Mouse (Mus musculus) hindbrain, embryonic 10.5 days (tissue): ENCODE results near the gene Thap3. TPM values are rescaled to one million over a fixed set of nuclear protein-coding genes. Genes with fewer than 3 reads are reported as not detected.

Source experiments
- DNase-seq: peaks from one replicate; pipeline ENCODE4 v3.0.0-alpha.2; 2017; ENCODE audit warnings: low spot score
- H3K27ac ChIP-seq: fragments of 300-500 bp; sonication (generic); 2 replicates; pipeline ENCODE4 v1.5.1; 2016; ENCODE audit warnings: mild to moderate bottlenecking, moderate library complexity
- H3K27me3 ChIP-seq: fragments of 300-500 bp; sonication (generic); 2 replicates; pipeline ENCODE4 v1.6.1; 2016; ENCODE audit warnings: mild to moderate bottlenecking; ENCODE audit not compliant: poor library complexity, insufficient read depth, severe bottlenecking
- H3K36me3 ChIP-seq: fragments of 300-500 bp; sonication (generic); 2 replicates; pipeline ENCODE4 v1.6.1; 2016; ENCODE audit warnings: mild to moderate bottlenecking, moderate library complexity
- H3K4me1 ChIP-seq: fragments of 300-500 bp; sonication (generic); replicated peaks from 2 replicates; pipeline ENCODE4 v1.6.1; 2016; ENCODE audit warnings: mild to moderate bottlenecking
- H3K4me3 ChIP-seq: fragments of 300-500 bp; sonication (generic); 2 replicates; pipeline ENCODE4 v1.5.1; 2016; ENCODE audit warnings: mild to moderate bottlenecking, moderate library complexity
- H3K9me3 ChIP-seq: fragments of 300-500 bp; sonication (generic); 2 replicates; pipeline ENCODE4 v1.6.1; 2016; ENCODE audit warnings: mild to moderate bottlenecking, moderate library complexity
- whole genome bisulfite sequencing: fragments of 180-500 bp; shearing (Covaris S2); methylation state at CpG from one replicate; pipeline ENCODE4 v1.1.7; 2016; 5-methylcytosine and 5-hydroxymethylcytosine counted together
- polyA plus RNA-seq: library from polyadenylated mRNA; unstranded; fragments of >200 nt; fragmentation: Nextera tagmentation; extraction: Ambion mirVana; gene quantifications from 2 replicates; pipeline ENCODE4 v1.2.1, GENCODE M21; 2016

The Thap3 gene
- polyA plus RNA-seq, 1 experiment from 2014 or later = 36.2 TPM

GRCm38 (mm10) chr4:152006137-152006536 lies 17.3 kb upstream of the Thap3 start:
- Histone ChIP-seq H3K27ac (no peak overlapping the region), H3K4me1 (peaks cover 53% of the 10 kb centered on the region), H3K27me3 (peaks cover 31% of the 10 kb centered on the region), H3K4me3 (no peak overlapping the region), H3K36me3 (no peaks in the 10 kb centered on the region), H3K9me3 (no peaks in the 10 kb centered on the region)
- WGBS = 77% methylated on average over 6 of the region's 6 CpGs
- DNase-seq = no peak

GRCm38 (mm10) chr4:152002063-152002462 lies 13.3 kb upstream of the Thap3 start:
- no peaks in the 10 kb centered on the region for H3K36me3 ChIP-seq
- DNase-seq = no peak
- no peaks in the 10 kb centered on the region for H3K9me3 ChIP-seq
- peaks cover 19% of the 10 kb centered on the region for H3K4me1 ChIP-seq
- 87% methylated on average over 3 of the region's 3 CpGs for WGBS
- no peak overlapping the region for H3K27ac ChIP-seq
- H3K4me3 ChIP-seq = no peak overlapping the region
- H3K27me3 ChIP-seq = peaks cover 14% of the 10 kb centered on the region

DNA sequence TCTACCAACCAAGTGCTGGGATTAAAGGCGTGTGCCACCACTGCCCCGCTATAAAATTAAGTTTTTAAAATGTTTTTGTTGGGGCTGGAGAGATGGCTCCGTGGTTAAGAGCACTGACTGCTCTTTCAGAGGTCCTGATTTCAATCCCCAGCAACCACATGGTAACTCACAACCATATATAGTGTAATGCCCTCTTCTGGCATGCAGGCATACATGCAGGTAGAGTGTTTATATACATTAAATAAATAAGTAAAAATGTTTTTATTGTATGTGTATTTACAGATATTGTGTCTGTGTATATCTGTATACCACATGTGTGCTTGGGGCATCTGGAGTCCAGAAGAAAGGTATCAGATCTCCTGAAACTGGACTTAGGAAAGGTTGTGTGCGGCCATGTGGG lies 12.5 kb upstream of the Thap3 start:
- 65% methylated on average over 4 of the region's 4 CpGs for WGBS
- no peaks in the 10 kb centered on the region for H3K36me3 ChIP-seq
- no peak overlapping the region for H3K27ac ChIP-seq
- DNase-seq = no peak
- H3K9me3 ChIP-seq = no peaks in the 10 kb centered on the region
- no peak overlapping the region for H3K4me3 ChIP-seq
- H3K4me1 ChIP-seq = peaks cover 16% of the 10 kb centered on the region
- H3K27me3 ChIP-seq = peaks cover 7% of the 10 kb centered on the region; the same call in 1 of the 2 replicates

DNA sequence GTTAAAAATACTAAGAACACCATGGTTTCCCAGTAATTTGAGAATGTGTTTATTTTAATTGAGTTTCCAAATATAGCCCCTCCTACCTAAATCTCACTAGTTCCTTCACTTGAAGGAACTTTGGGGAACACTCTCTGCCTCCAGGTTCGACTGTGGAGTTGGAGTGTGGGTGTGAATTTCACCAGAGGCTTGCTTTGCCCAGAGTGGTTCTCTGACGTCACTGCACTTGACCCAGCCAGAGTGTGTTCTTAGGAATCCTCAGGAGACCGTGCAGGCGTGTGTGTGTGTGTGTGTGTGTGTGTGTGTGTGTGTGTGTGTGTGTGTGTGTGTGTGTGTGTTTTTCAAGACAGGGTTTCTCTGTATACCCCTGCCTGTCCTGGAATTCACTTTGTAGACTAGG lies 12.1 kb upstream of the Thap3 start:
- no peaks in the 10 kb centered on the region for H3K9me3 ChIP-seq
- no peak for DNase-seq
- WGBS = 61% methylated on average over 4 of the region's 4 CpGs
- peaks cover 16% of the 10 kb centered on the region for H3K4me1 ChIP-seq
- H3K27ac ChIP-seq = no peak overlapping the region
- 0 out of 2 replicates have a peak, but pooled peaks cover 5% of the 10 kb centered on the region for H3K27me3 ChIP-seq
- H3K4me3 ChIP-seq = no peak overlapping the region
- H3K36me3 ChIP-seq = no peaks in the 10 kb centered on the region

DNA sequence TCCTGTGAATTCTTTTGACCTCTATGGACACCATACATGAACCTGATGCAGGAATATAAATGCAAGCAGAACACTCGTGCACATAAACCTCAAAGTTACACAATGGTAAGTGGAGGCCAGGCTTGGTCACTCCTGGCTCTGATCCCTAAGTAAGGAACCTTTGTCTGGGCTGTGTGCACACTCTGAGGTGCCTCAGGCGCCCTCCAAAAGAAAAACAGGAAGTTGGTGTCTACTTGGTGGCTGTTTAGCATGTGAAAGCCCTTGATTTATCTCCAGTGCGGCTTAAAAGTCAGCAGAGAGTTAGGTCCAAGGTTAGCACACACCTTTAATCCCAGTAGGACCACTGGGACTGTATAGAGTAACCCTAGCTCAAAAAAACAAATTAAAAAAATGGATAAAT lies 10.7 kb upstream of the Thap3 start:
- Histone ChIP-seq H3K36me3 (no peaks in the 10 kb centered on the region), H3K4me1 (peaks cover 18% of the 10 kb centered on the region), H3K27me3 (0 out of 2 replicates have a peak, but pooled peaks cover 5% of the 10 kb centered on the region), H3K4me3 (no peak overlapping the region), H3K9me3 (no peaks in the 10 kb centered on the region), H3K27ac (no peak overlapping the region)
- WGBS = 63% methylated on average over 3 of the region's 3 CpGs
- no peak for DNase-seq

DNA sequence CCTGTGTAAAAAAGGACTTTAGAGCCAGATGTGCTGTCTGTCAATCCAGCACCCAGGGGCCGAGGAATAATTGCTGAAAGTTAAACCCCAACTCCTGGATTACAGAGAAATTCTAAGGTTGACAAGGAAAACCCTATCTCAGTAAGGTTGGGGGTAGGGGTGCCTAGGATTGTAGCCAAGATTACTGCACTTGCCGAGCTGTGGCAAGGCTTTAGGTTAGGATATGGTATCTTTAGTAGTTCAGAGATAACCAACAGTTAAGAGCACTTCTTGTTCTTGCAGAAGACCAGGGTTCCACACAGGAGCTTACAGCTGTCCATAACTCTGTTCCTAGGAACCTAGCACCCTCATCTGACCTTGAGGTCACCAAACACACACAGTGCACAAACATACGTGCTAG lies 8.9 kb upstream of the Thap3 start:
- Histone ChIP-seq H3K27ac (no peak overlapping the region), H3K9me3 (no peaks in the 10 kb centered on the region), H3K36me3 (peaks cover 7% of the 10 kb centered on the region), H3K4me3 (peak overlapping the region; percentile 99), H3K4me1 (peaks cover 33% of the 10 kb centered on the region), H3K27me3 (0 out of 2 replicates have a peak, but pooled peaks cover 5% of the 10 kb centered on the region)
- no peak for DNase-seq
- 81% methylated on average over 3 of the region's 3 CpGs for WGBS

GRCm38 (mm10) chr4:151996951-151997222 lies 8.1 kb upstream of the Thap3 start:
- Histone ChIP-seq H3K4me1 (peaks cover 37% of the 10 kb centered on the region), H3K36me3 (peaks cover 15% of the 10 kb centered on the region), H3K9me3 (no peaks in the 10 kb centered on the region), H3K27me3 (0 out of 2 replicates have a peak, but pooled peaks cover 5% of the 10 kb centered on the region), H3K4me3 (peak overlapping the region; percentile 99), H3K27ac (peak overlapping the region; percentile 96)
- 7% methylated on average over 13 of the region's 13 CpGs for whole genome bisulfite sequencing
- DNase-seq = no peak

- H3K9me3 ChIP-seq = no peaks in the 10 kb centered on the region
- peak; percentile 100 for DNase-seq
- WGBS = under 1% methylated on average over 94 of the region's 94 CpGs
Measured at GRCm38 (mm10) chr4:151996173-151996950, 7.6 kb upstream of the Thap3 start, which contains the start of gene Phf13. Gene Phf13 (minus strand): TSS chr4:151996258.

GRCm38 (mm10) chr4:151995371-151996172 lies 6.8 kb upstream of the Thap3 start:
- Histone ChIP-seq H3K9me3 (no peaks in the 10 kb centered on the region), H3K36me3 (peaks cover 28% of the 10 kb centered on the region), H3K27ac (peak overlapping the region; percentile 96), H3K4me3 (peak overlapping the region; percentile 99), H3K4me1 (peaks cover 37% of the 10 kb centered on the region), H3K27me3 (0 out of 2 replicates have a peak, but pooled peaks cover 5% of the 10 kb centered on the region)
- WGBS = under 1% methylated on average over 97 of the region's 111 CpGs
- no peak for DNase-seq

More at GRCm38 (mm10) chr4:151996173-151996950, 7.6 kb upstream of the Thap3 start, which contains the start of gene Phf13:
- Histone ChIP-seq H3K27ac (peak within 1 kb of the TSS; percentile 96), H3K36me3 (peaks cover 21% of the 10 kb centered on the region), H3K27me3 (0 out of 2 replicates have a peak, but pooled peaks cover 5% of the 10 kb centered on the region), H3K4me3 (peak within 1 kb of the TSS; percentile 99), H3K4me1 (peaks cover 37% of the 10 kb centered on the region)

- Histone ChIP-seq H3K4me1 (peaks cover 40% of the 10 kb centered on the region), H3K9me3 (no peaks in the 10 kb centered on the region), H3K27me3 (0 out of 2 replicates have a peak, but pooled peaks cover 5% of the 10 kb centered on the region), H3K4me3 (peak overlapping the region; percentile 99), H3K36me3 (peaks cover 39% of the 10 kb centered on the region), H3K27ac (peak overlapping the region; percentile 96)
- peak; percentile 61 for DNase-seq
- WGBS = 1% methylated on average over 61 of the region's 61 CpGs
Measured at GRCm38 (mm10) chr4:151994228-151995171, 5.7 kb upstream of the Thap3 start.

DNA sequence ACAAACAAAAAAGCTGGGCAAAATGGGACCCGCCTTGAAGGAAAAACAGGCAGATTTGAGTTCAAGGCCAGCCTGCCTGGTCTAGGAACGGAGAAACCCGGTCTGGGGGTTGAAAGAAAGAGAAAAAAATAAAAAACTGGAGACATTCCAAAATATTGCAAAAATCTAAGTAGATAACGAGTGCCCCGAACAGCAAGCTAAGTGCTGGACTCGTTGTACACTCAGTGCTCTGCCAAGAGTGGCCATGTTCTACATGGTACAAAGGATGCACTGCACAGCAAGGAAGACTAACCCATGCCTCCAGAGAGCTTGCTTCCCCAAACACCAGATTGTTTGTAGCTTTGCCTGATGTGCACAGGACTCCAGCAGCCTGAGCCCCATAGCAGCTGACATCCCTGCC lies 4.2 kb upstream of the Thap3 start:
- no peak for DNase-seq
- 92% methylated on average over 6 of the region's 6 CpGs for WGBS

GRCm38 (mm10) chr4:151992091-151992490 lies 3.3 kb upstream of the Thap3 start:
- Histone ChIP-seq H3K9me3 (no peaks in the 10 kb centered on the region), H3K27me3 (no peaks in the 10 kb centered on the region), H3K4me1 (peaks cover 56% of the 10 kb centered on the region), H3K4me3 (no peak overlapping the region), H3K27ac (no peak overlapping the region), H3K36me3 (peaks cover 39% of the 10 kb centered on the region)
- 94% methylated on average over 9 of the region's 9 CpGs for WGBS
- no peak for DNase-seq

More for the DNA sequence above, 4.2 kb upstream of the Thap3 start:
- Histone ChIP-seq H3K4me1 (peaks cover 54% of the 10 kb centered on the region), H3K27me3 (0 out of 2 replicates have a peak, but pooled peaks cover 5% of the 10 kb centered on the region), H3K27ac (no peak overlapping the region), H3K4me3 (no peak overlapping the region), H3K9me3 (no peaks in the 10 kb centered on the region), H3K36me3 (peaks cover 39% of the 10 kb centered on the region)
